Mouse (Mus musculus): Measurements from ENCODE around the gene Pom121l2. TPM values are rescaled to one million over a fixed set of nuclear protein-coding genes. Genes with fewer than 3 reads are reported as not detected.

The Pom121l2 gene
- polyA plus RNA-seq (2012; rRNA removed; ENCODE audit: low replicate concordance): not detected in 2 replicates

GRCm38 (mm10) chr13:21980981-21981802 is at the start of gene Pom121l2:
Pom121l2 (plus strand) TSS chr13:21981194.

GRCm38 (mm10) chr13:21944926-21945740 is 35.9 kb upstream of the Pom121l2 start, which contains the start of gene Zfp184:
Zfp184 (plus strand) TSS chr13:21945094.

GRCm38 (mm10) chr13:22009642-22010041 is 28.6 kb downstream of the Pom121l2 start, which contains the start of gene Prss16:
Prss16 (minus strand) TSS chr13:22009742.

GRCm38 (mm10) chr13:22035267-22036148 is 54.5 kb downstream of the Pom121l2 start, which contains the start of the genes Hist1h2ah and Hist1h2bk:
Hist1h2ah (minus strand) TSS chr13:22035568.
Hist1h2bk (plus strand) TSS chr13:22035870.

Other genes starting within 250 kb of the Pom121l2 start
- 3.1 and 3.3 TPM in 2 replicates for gene Hist1h4j, start 246.1 kb upstream of the Pom121l2 start, polyA plus RNA-seq (2012; rRNA removed; ENCODE audit: low replicate concordance)
- 26.4 and 32.3 TPM in 2 replicates for gene Hist1h4k, start 230.7 kb upstream of the Pom121l2 start, polyA plus RNA-seq (2012; rRNA removed; ENCODE audit: low replicate concordance)
- 28.1 and 60.3 TPM in 2 replicates for gene Hist1h2ak, start 227.4 kb upstream of the Pom121l2 start, polyA plus RNA-seq (2012; rRNA removed; ENCODE audit: low replicate concordance)
- 10.3 and 18.9 TPM in 2 replicates for gene Hist1h2bn, start 227.1 kb upstream of the Pom121l2 start, polyA plus RNA-seq (2012; rRNA removed; ENCODE audit: low replicate concordance)
- gene Hist1h1b, start 200.6 kb upstream of the Pom121l2 start, polyA plus RNA-seq (2012; rRNA removed; ENCODE audit: low replicate concordance): 1.6 and 2.1 TPM in 2 replicates
- gene Hist1h3i, start 197.8 kb upstream of the Pom121l2 start, polyA plus RNA-seq (2012; rRNA removed; ENCODE audit: low replicate concordance): 76.2 and 99.7 TPM in 2 replicates
- 8.4 and 153 TPM in 2 replicates for gene Hist1h2an, start 194.0 kb upstream of the Pom121l2 start, polyA plus RNA-seq (2012; rRNA removed; ENCODE audit: low replicate concordance)
- 2.6 and 4.6 TPM in 2 replicates for gene Hist1h2bp, start 193.7 kb upstream of the Pom121l2 start, polyA plus RNA-seq (2012; rRNA removed; ENCODE audit: low replicate concordance)
- 23.5 and 27.4 TPM in 2 replicates for gene Hist1h2bq, start 171.0 kb upstream of the Pom121l2 start, polyA plus RNA-seq (2012; rRNA removed; ENCODE audit: low replicate concordance)
- not detected in 2 replicates for gene Hist1h2ao, start 170.7 kb upstream of the Pom121l2 start, polyA plus RNA-seq (2012; rRNA removed; ENCODE audit: low replicate concordance)
- gene Hist1h4m, start 169.4 kb upstream of the Pom121l2 start, polyA plus RNA-seq (2012; rRNA removed; ENCODE audit: low replicate concordance): 1.3 and 6.9 TPM in 2 replicates
- 20.7 and 25.5 TPM in 2 replicates for gene Hist1h4n, start 149.0 kb upstream of the Pom121l2 start, polyA plus RNA-seq (2012; rRNA removed; ENCODE audit: low replicate concordance)
- 223 and 1,937 TPM in 2 replicates for gene Hist1h2ap, start 147.7 kb upstream of the Pom121l2 start, polyA plus RNA-seq (2012; rRNA removed; ENCODE audit: low replicate concordance)
- gene Hist1h2br, start 147.5 kb upstream of the Pom121l2 start, polyA plus RNA-seq (2012; rRNA removed; ENCODE audit: low replicate concordance): 22.5 and 29.8 TPM in 2 replicates
- 0.14 and 0.51 TPM in 2 replicates for gene Zfp184, start 36.1 kb upstream of the Pom121l2 start, polyA plus RNA-seq (2012; rRNA removed; ENCODE audit: low replicate concordance)
- gene Prss16, start 28.5 kb downstream of the Pom121l2 start, polyA plus RNA-seq (2012; rRNA removed; ENCODE audit: low replicate concordance): 1.4 and 2.5 TPM in 2 replicates
- 34.5 and 86.3 TPM in 2 replicates for gene Hist1h2ah, start 54.4 kb downstream of the Pom121l2 start, polyA plus RNA-seq (2012; rRNA removed; ENCODE audit: low replicate concordance)
- 17.4 and 23.1 TPM in 2 replicates for gene Hist1h2bk, start 54.7 kb downstream of the Pom121l2 start, polyA plus RNA-seq (2012; rRNA removed; ENCODE audit: low replicate concordance)
- gene Hist1h4i, start 60.2 kb downstream of the Pom121l2 start, polyA plus RNA-seq (2012; rRNA removed; ENCODE audit: low replicate concordance): 4.0 and 9.6 TPM in 2 replicates
- gene Hist1h2ag, start 61.8 kb downstream of the Pom121l2 start, polyA plus RNA-seq (2012; rRNA removed; ENCODE audit: low replicate concordance): 6.2 and 30.8 TPM in 2 replicates
- 19.4 and 20.7 TPM in 2 replicates for gene Hist1h2bj, start 62.0 kb downstream of the Pom121l2 start, polyA plus RNA-seq (2012; rRNA removed; ENCODE audit: low replicate concordance)
- gene Vmn1r188, start 103.2 kb downstream of the Pom121l2 start, polyA plus RNA-seq (2012; rRNA removed; ENCODE audit: low replicate concordance): not detected in 2 replicates
- gene Vmn1r189, start 124.6 kb downstream of the Pom121l2 start, polyA plus RNA-seq (2012; rRNA removed; ENCODE audit: low replicate concordance): not detected in 2 replicates
- gene Vmn1r191, start 202.8 kb downstream of the Pom121l2 start, polyA plus RNA-seq (2012; rRNA removed; ENCODE audit: low replicate concordance): not detected in 2 replicates
- gene Vmn1r192, start 209.9 kb downstream of the Pom121l2 start, polyA plus RNA-seq (2012; rRNA removed; ENCODE audit: low replicate concordance): not detected in 2 replicates
- not detected in 2 replicates for gene Vmn1r193, start 242.0 kb downstream of the Pom121l2 start, polyA plus RNA-seq (2012; rRNA removed; ENCODE audit: low replicate concordance)

Data from duodenum, adult 2 months (tissue).